Mouse (Mus musculus) embryonic facial prominence, embryonic 11.5 days (tissue): Measurements from ENCODE around the gene Chn1. TPM values are rescaled to one million over a fixed set of nuclear protein-coding genes. Genes with fewer than 3 reads are reported as not detected.

Experiments
- ATAC-seq: fragments of 200-750 bp; cut with Nextera tagmentation; replicated peaks from 2 replicates; pipeline ENCODE4 v1.8.0; 2017; ENCODE audit warnings: low read depth; ENCODE audit not compliant: insufficient number of reproducible peaks, low FRiP score, low TSS enrichment
- DNase-seq: peaks from one replicate; pipeline ENCODE4 v3.0.0-alpha.2; 2015; ENCODE audit warnings: low spot score
- H3K27ac ChIP-seq: fragments of 300-500 bp; sonication (generic); replicated peaks from 2 replicates; pipeline ENCODE4 v1.5.1; 2014; ENCODE audit warnings: mild to moderate bottlenecking, low read depth, low read length, control low read depth
- H3K27me3 ChIP-seq: fragments of 300-500 bp; sonication (generic); 2 replicates; pipeline ENCODE4 v1.6.1; 2014; ENCODE audit warnings: mild to moderate bottlenecking, low read length, moderate library complexity, mixed read lengths; ENCODE audit not compliant: control insufficient read depth, insufficient read depth
- H3K36me3 ChIP-seq: fragments of 300-500 bp; sonication (generic); replicated peaks from 2 replicates; pipeline ENCODE4 v1.6.1; 2014; ENCODE audit warnings: low read depth, mild to moderate bottlenecking, low read length, moderate library complexity, mixed read lengths; ENCODE audit not compliant: control insufficient read depth, insufficient read depth
- H3K4me1 ChIP-seq: fragments of 300-500 bp; sonication (generic); 2 replicates; pipeline ENCODE4 v1.6.1; 2014; ENCODE audit warnings: low read length, mixed read lengths; ENCODE audit not compliant: control insufficient read depth, insufficient read depth
- H3K4me2 ChIP-seq: fragments of 300-500 bp; sonication (generic); 2 replicates; pipeline ENCODE4 v1.6.1; 2014; ENCODE audit warnings: low read depth, mild to moderate bottlenecking, control low read depth, low read length, moderate library complexity
- H3K4me3 ChIP-seq: fragments of 300-500 bp; sonication (generic); 2 replicates; pipeline ENCODE4 v1.5.1; 2014; ENCODE audit warnings: low read depth, low read length, control low read depth
- H3K9ac ChIP-seq: fragments of 300-500 bp; sonication (generic); replicated peaks from 2 replicates; pipeline ENCODE4 v1.6.1; 2014; ENCODE audit warnings: mild to moderate bottlenecking, control low read depth, low read length
- H3K9me3 ChIP-seq: fragments of 300-500 bp; sonication (generic); replicated peaks from 2 replicates; pipeline ENCODE4 v1.6.1; 2016; ENCODE audit warnings: mild to moderate bottlenecking, low read length, inconsistent platforms, mixed read lengths; ENCODE audit not compliant: control insufficient read depth
- WGBS: fragments of 180-500 bp; shearing (Covaris S2); extraction: QIAGEN DNeasy Blood & Tissue Kit; methylation state at CpG from one replicate; pipeline ENCODE4 v1.1.7; 2014; 5-methylcytosine and 5-hydroxymethylcytosine counted together
- polyA plus RNA-seq: library from polyadenylated mRNA; unstranded; fragments of >200 nt; fragmentation: Nextera tagmentation; extraction: Ambion mirVana; gene quantifications from 2 replicates; pipeline ENCODE4 v1.2.1, GENCODE M21; 2014

The Chn1 gene
- polyA plus RNA-seq, 1 experiment from 2014 or later = 61.1 TPM

DNA sequence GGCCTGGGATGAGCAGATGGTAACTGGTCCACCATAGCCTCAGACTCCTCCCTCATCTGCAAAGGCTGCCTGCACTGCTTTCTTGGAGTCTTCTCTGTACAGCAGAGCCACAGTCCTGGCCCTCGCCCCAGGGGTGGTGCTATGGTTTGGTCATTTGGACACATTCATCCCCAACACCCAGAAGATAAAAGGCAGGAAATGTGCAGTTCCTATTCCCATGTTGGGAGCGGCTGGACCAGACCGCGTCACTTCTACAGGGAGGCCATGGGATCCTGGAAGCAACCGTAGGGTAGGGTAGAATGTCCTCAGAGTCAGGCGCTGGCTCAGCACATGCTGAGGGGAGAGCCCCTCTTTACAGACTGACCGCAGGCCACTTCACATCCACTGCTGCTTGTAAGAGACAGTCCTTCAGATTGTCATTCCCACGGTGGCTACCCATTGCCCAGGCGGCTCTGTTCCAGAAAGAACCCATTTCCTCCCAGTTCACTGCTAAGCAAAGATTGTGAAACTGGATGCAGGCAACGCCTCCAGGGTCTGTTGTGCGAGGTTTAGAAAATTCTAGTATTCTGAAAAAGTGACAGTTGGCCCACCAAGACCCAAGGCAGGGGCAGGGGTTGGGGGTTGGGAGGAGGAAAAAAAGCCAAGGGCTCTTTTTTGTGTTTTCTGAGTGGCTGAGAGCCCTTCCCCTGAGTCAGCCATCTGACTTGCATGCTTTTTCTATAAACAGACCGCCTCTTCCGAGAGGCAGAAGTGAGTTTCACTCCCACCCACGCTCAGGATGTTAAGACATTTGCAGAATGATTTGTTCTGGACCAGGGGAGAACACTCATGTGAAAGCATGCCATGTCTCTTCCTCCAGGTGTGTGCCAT is 182.7 kb downstream of the Chn1 start:
- Histone ChIP-seq H3K9me3 (no peaks in the 10 kb centered on the region), H3K4me3 (no peak overlapping the region), H3K36me3 (no peaks in the 10 kb centered on the region), H3K4me1 (no peaks in the 10 kb centered on the region; the same call in none of the 2 replicates), H3K9ac (no peak overlapping the region; the same call in 1 of the 2 replicates), H3K4me2 (no peak overlapping the region; the same call in 1 of the 2 replicates), H3K27me3 (no peaks in the 10 kb centered on the region), H3K27ac (no peak overlapping the region)
- ATAC-seq = no peak
- DNase-seq = no peak
- WGBS = 68% methylated on average over 14 of the region's 14 CpGs

DNA sequence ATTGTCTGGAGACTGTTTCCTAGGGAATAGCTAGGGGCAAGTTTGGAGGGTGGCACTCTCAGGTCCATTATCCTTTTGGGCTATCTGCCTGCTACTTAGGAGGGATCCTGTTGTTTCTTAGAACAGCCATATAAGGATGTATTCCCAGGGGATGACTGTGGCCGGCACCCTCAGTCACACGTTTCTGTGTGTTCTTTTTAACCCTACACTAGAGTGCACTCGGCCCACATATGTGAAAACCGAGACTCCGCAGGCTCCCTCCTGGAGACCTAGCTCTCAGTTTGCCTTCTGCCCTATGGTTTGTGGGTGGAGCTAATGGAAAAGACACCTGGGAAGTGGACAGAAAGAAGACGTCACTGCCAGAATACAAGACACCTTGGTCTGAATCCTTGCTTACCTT is 183.9 kb downstream of the Chn1 start:
- no peak overlapping the region for H3K4me2 ChIP-seq
- H3K9ac ChIP-seq = no peak overlapping the region
- H3K4me1 ChIP-seq = no peaks in the 10 kb centered on the region; the same call in none of the 2 replicates
- H3K4me3 ChIP-seq = no peak overlapping the region
- DNase-seq (no peak), ATAC-seq (no peak)
- H3K36me3 ChIP-seq = no peaks in the 10 kb centered on the region
- no peaks in the 10 kb centered on the region for H3K27me3 ChIP-seq
- H3K9me3 ChIP-seq = no peaks in the 10 kb centered on the region
- 40% methylated on average over 6 of the region's 6 CpGs for WGBS
- no peak overlapping the region for H3K27ac ChIP-seq

DNA sequence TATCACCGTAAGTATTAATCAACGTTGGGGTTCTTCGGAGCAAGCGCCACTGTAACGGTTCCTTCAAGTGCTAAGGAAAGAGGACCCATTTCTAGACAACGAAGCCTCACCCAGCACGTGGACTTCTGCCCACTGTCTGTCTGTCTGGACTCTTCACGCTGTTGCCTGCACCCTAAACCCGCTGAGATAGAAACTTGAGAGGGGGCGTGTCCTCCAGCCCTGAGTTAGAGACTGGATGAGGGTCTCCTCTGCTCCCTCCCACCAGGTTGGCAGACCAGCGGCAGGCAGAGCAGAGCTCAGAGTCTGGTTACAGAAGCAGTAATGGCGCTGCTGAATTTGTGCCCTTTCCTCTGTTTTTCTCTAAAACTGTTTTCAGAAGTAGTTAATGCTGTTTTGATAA is 185.0 kb downstream of the Chn1 start:
- no peak overlapping the region for H3K27ac ChIP-seq
- no peak; the same call in 1 of the 2 replicates for ATAC-seq
- no peaks in the 10 kb centered on the region for H3K36me3 ChIP-seq

DNA sequence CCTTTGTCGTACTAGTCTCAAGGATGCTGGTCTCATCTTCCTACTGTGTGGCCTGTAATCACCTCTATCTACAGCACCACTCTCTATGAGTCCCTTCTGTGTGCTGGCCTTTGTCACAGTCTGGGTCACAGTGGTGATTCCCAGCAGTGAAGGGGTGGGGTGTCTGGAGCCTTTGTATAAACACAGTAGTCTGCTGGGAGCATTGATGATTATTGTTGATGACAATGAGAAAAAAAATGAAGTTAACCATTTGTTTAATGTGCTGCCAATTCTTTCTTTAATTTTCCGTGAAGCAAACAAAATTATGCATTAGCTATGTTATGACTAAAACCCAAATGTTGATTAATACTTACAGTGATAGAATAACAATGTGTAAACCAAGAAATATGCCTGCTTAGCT is 186.2 kb downstream of the Chn1 start:
- DNase-seq (no peak), ATAC-seq (no peak)
- Histone ChIP-seq H3K9me3 (no peaks in the 10 kb centered on the region), H3K4me3 (no peak overlapping the region), H3K4me1 (no peaks in the 10 kb centered on the region; the same call in none of the 2 replicates), H3K27me3 (no peaks in the 10 kb centered on the region), H3K27ac (no peak overlapping the region), H3K9ac (no peak overlapping the region), H3K4me2 (no peak overlapping the region), H3K36me3 (no peaks in the 10 kb centered on the region)
- WGBS = 61% methylated on average over 2 of the region's 2 CpGs

More for the DNA sequence above, 185.0 kb downstream of the Chn1 start:
- no peaks in the 10 kb centered on the region for H3K9me3 ChIP-seq
- DNase-seq = peak; percentile 70
- H3K4me1 ChIP-seq = no peaks in the 10 kb centered on the region; the same call in none of the 2 replicates
- no peaks in the 10 kb centered on the region for H3K27me3 ChIP-seq
- H3K4me2 ChIP-seq = peak overlapping the region; percentile 56
- peak overlapping the region; percentile 32; the same call in 1 of the 2 replicates for H3K9ac ChIP-seq
- H3K4me3 ChIP-seq = 0 out of 2 replicates have a peak overlapping the region, but pooled peaks have one; percentile 6
- WGBS = 7% methylated on average over 12 of the region's 12 CpGs

DNA sequence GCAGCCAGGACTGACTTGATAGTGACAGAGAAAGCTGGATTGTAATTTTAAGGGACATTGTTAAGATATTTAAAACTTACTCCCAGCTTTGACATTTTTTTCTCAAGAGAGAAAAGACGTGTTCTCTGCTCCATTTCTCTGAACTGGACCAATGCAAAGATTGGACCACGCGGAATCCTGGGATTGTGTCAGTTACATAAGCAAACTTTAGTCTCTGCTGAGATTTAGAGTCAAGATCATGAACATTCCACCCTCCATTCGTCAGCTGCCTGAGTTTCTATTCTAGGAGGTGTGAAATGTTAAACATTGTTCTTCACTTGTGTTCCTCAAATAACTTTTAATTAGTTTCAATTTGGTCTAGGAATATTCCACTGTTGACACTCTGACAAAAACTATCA is 188.0 kb downstream of the Chn1 start:
- no peak overlapping the region for H3K4me3 ChIP-seq
- WGBS = 56% methylated on average over 4 of the region's 4 CpGs
- H3K4me1 ChIP-seq = no peaks in the 10 kb centered on the region; the same call in 1 of the 2 replicates
- H3K27ac ChIP-seq = no peak overlapping the region
- ATAC-seq = no peak
- no peaks in the 10 kb centered on the region for H3K27me3 ChIP-seq
- no peak for DNase-seq
- H3K36me3 ChIP-seq = no peaks in the 10 kb centered on the region
- H3K9me3 ChIP-seq = no peaks in the 10 kb centered on the region
- no peak overlapping the region for H3K9ac ChIP-seq
- no peak overlapping the region for H3K4me2 ChIP-seq

DNA sequence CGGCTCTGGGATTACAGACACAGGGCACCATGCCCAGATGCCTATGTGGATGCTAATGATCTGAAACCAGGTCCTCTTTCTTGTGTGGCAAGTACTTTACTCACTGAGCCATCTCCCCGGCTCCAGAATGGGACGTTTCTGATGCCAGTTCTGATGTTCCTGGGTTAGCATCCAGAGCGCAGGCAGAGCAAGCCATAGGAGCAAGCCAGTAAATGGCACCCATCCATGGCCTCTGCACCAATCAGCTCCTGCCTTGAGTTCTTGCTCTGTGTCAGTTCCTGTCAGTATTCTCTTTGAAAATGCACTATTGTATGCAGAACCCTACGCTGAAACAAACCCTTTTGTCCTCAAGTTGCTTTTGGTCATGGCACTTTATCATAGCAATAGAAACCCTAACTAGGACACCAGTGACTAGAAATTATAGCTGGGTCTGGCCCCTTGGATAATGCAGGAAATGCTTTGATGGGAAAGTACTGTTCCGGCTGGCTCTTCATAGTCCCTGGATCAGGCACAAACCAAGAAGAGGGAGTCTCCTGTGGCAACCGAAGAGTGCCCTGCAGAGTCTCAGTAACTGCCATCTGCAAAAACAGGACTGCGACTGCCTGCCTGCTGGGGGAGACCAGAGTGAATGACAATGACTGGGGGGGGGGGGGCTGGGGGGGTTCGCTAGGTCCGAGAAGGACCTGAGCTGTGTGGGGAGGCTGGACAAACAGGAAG is 188.6 kb downstream of the Chn1 start:
- Histone ChIP-seq H3K4me3 (no peak overlapping the region), H3K27ac (no peak overlapping the region), H3K4me2 (no peak overlapping the region), H3K9me3 (no peaks in the 10 kb centered on the region), H3K9ac (no peak overlapping the region), H3K27me3 (no peaks in the 10 kb centered on the region), H3K4me1 (no peaks in the 10 kb centered on the region; the same call in 1 of the 2 replicates), H3K36me3 (no peaks in the 10 kb centered on the region)
- DNase-seq (no peak), ATAC-seq (no peak)
- 53% methylated on average over 10 of the region's 10 CpGs for WGBS

DNA sequence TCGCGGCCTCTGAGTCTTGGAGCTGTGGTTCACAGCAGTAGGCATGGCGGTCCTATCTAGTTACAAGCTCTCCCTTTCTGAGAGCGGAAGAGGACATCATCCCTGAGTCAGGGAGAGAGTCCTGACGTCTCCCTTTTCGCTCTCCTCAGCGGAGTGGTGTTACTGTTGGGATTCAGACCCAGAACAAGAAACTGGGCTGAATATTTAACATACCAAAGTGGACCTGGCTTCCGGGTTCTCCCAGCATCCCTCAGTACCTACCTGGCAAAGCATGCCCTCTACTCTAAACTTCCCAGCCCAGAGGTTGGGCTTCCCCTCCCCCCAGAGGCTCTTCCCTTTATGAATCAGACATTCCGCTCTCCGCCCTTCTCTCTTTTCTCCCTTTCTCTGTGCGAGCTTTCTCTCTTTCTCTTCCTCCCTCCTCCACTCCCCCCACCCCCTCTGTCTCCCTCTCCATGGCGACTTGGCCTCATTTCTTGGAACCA is 189.8 kb downstream of the Chn1 start:
- no peak for DNase-seq
- 11% methylated on average over 12 of the region's 12 CpGs for WGBS
- no peaks in the 10 kb centered on the region for H3K27me3 ChIP-seq
- no peaks in the 10 kb centered on the region for H3K9me3 ChIP-seq
- H3K4me2 ChIP-seq = peak overlapping the region; percentile 39
- H3K27ac ChIP-seq = no peak overlapping the region
- H3K4me3 ChIP-seq = peak overlapping the region; percentile 19
- ATAC-seq = no peak
- no peaks in the 10 kb centered on the region; the same call in 1 of the 2 replicates for H3K4me1 ChIP-seq
- no peak overlapping the region for H3K9ac ChIP-seq
- no peaks in the 10 kb centered on the region for H3K36me3 ChIP-seq
